Mouse (Mus musculus): ENCODE data around the gene Cnksr1. TPM values are rescaled to one million over a fixed set of nuclear protein-coding genes. Genes with fewer than 3 reads are reported as not detected.

Cnksr1 gene
- total RNA-seq, 1 experiment, result 1.7 TPM

GRCm38 (mm10) chr4:134253722-134254324 is 15.6 kb upstream of the Cnksr1 start, which contains the start of gene Grrp1:
Gene Grrp1, minus strand, starts transcription at chr4:134254106.
- peak within 1 kb of the TSS in 1 of 2 experiments; percentile 57; a peak in 3 of 4 replicates for H3K4me3 ChIP-seq (ENCODE audit: insufficient read depth in 1 of 2, low read depth in 1 of 2, low read length in 2 of 2, poor library complexity in 1 of 2, severe bottlenecking in 1 of 2)
- DNase-seq (ENCODE audit: low read depth, low spot score), result no peak
- H3K36me3 ChIP-seq (ENCODE audit: control insufficient read depth, insufficient read depth, low read length, poor library complexity, severe bottlenecking), result no peaks in the 10 kb centered on the region
- peak within 1 kb of the TSS; percentile 49 for H3K9ac ChIP-seq (ENCODE audit: insufficient read depth, low read depth, low read length, poor library complexity, severe bottlenecking)
- TF ChIP-seq HCFC1 (IDR thresholded peaks at IDR 0.05; ENCODE audit: borderline replicate concordance, insufficient read depth, low read length) (no peak), MAFK (IDR thresholded peaks at IDR 0.05; ENCODE audit: insufficient read depth, low read depth, low read length) (no peak), ZNF384 (IDR thresholded peaks at IDR 0.05; ENCODE audit: low read depth, low read length) (no peak), CHD2 (IDR thresholded peaks at IDR 0.05; ENCODE audit: low read depth, low read length) (no peak)
- peaks cover 12 to 44% of the 10 kb centered on the region in 2 experiments for H3K4me1 ChIP-seq (ENCODE audit: control insufficient read depth in 2 of 2, insufficient read depth in 2 of 2, low read length in 2 of 2, poor library complexity in 1 of 2)
- H3K27ac ChIP-seq (ENCODE audit: insufficient read depth, low read depth, low read length, poor library complexity, severe bottlenecking), result no peak within 1 kb of the TSS
- in situ Hi-C loops (cut with MboI; ENCODE audit: low sequenced_read_pairs in 2 of 2, unreplicated experiment in 2 of 2), result no loop called here
- H3K9me3 ChIP-seq (ENCODE audit: control insufficient read depth, insufficient read depth, low read depth, low read length), result no peaks in the 10 kb centered on the region

- in situ Hi-C loops (cut with MboI; ENCODE audit: low sequenced_read_pairs in 2 of 2, unreplicated experiment in 2 of 2), result no loop called here
- no peak for DNase-seq (ENCODE audit: low read depth, low spot score)
- H3K4me3 ChIP-seq (ENCODE audit: insufficient read depth in 1 of 2, low read depth in 1 of 2, low read length in 2 of 2, poor library complexity in 1 of 2, severe bottlenecking in 1 of 2), result peak overlapping the region in 1 of 2 experiments; percentile 57; a peak in 3 of 4 replicates
- H3K36me3 ChIP-seq (ENCODE audit: control insufficient read depth, insufficient read depth, low read length, poor library complexity, severe bottlenecking), result no peaks in the 10 kb centered on the region
- TF ChIP-seq HCFC1 (IDR thresholded peaks at IDR 0.05; ENCODE audit: borderline replicate concordance, insufficient read depth, low read length) (no peak), CHD2 (IDR thresholded peaks at IDR 0.05; ENCODE audit: low read depth, low read length) (no peak), ZNF384 (IDR thresholded peaks at IDR 0.05; ENCODE audit: low read depth, low read length) (no peak), MAFK (IDR thresholded peaks at IDR 0.05; ENCODE audit: insufficient read depth, low read depth, low read length) (no peak), ZC3H11A (IDR thresholded peaks at IDR 0.05; ENCODE audit: borderline replicate concordance, low read depth, low read length) (no peak)
- H3K9ac ChIP-seq (ENCODE audit: insufficient read depth, low read depth, low read length, poor library complexity, severe bottlenecking), result no peak overlapping the region; the same call in 1 of the 2 replicates
- H3K9me3 ChIP-seq (ENCODE audit: control insufficient read depth, insufficient read depth, low read depth, low read length), result no peaks in the 10 kb centered on the region
- no peak overlapping the region for H3K27ac ChIP-seq (ENCODE audit: insufficient read depth, low read depth, low read length, poor library complexity, severe bottlenecking)
- H3K4me1 ChIP-seq (ENCODE audit: control insufficient read depth in 2 of 2, insufficient read depth in 2 of 2, low read length in 2 of 2, poor library complexity in 1 of 2), result peaks cover 12 to 44% of the 10 kb centered on the region in 2 experiments
Measured at GRCm38 (mm10) chr4:134252911-134253721, 14.9 kb upstream of the Cnksr1 start.

DNA sequence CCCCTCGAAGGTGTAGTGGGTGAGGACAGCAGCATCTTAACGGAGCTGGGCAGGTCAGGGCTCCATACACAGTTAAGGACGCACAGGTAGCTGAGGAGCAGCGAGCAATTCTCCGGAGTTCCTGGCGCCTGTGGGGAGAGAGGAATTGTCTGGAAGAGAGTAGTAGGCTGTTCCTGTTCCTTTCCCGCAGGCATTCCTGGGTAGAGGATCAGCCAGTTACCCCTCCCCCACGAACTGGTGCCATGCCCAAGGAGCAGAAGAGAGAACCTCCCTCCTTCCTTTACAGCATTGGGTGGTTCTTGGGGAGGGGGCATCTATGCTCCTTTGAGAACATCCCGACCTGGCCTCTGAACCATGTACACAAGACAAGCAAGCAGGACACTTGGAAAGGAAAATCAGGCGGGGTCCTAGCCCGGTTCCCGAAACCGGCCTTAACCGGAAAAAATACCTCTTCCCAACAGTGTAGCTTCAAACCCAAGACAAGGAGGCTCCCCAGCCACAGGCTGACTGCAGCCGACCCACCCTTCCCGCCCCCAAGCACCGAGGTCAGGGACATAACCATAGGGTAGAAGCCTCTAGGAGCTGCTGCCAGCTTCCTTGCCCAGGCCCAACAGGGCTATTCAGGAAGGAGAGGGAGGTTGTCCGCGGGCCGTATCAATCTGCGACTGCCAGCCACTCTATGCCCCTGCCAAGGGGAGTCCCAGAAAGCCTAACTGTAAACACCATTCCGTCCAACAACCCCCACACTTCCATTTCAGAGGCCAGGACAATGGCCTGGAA is 14.1 kb upstream of the Cnksr1 start:
- peak overlapping the region; percentile 75 for H3K9ac ChIP-seq (ENCODE audit: insufficient read depth, low read depth, low read length, poor library complexity, severe bottlenecking)
- peak; percentile 70 for DNase-seq (ENCODE audit: low read depth, low spot score)
- in situ Hi-C loops (cut with MboI; ENCODE audit: low sequenced_read_pairs in 2 of 2, unreplicated experiment in 2 of 2), result no loop called here
- H3K4me1 ChIP-seq (ENCODE audit: control insufficient read depth in 2 of 2, insufficient read depth in 2 of 2, low read length in 2 of 2, poor library complexity in 1 of 2), result peaks cover 12 to 38% of the 10 kb centered on the region in 2 experiments
- H3K27ac ChIP-seq (ENCODE audit: insufficient read depth, low read depth, low read length, poor library complexity, severe bottlenecking), result no peak overlapping the region
- peak overlapping the region; percentile 56 to 71 for H3K4me3 ChIP-seq (ENCODE audit: insufficient read depth in 1 of 2, low read depth in 1 of 2, low read length in 2 of 2, poor library complexity in 1 of 2, severe bottlenecking in 1 of 2)
- H3K9me3 ChIP-seq (ENCODE audit: control insufficient read depth, insufficient read depth, low read depth, low read length), result no peaks in the 10 kb centered on the region
- no peak for TF ChIP-seq ZC3H11A (IDR thresholded peaks at IDR 0.05; ENCODE audit: borderline replicate concordance, low read depth, low read length)
- no peak for TF ChIP-seq ZNF384 (IDR thresholded peaks at IDR 0.05; ENCODE audit: low read depth, low read length)
- TF ChIP-seq MAFK (IDR thresholded peaks at IDR 0.05; ENCODE audit: insufficient read depth, low read depth, low read length), result no peak
- no peak for TF ChIP-seq HCFC1 (IDR thresholded peaks at IDR 0.05; ENCODE audit: borderline replicate concordance, insufficient read depth, low read length)
- no peak for TF ChIP-seq CHD2 (IDR thresholded peaks at IDR 0.05; ENCODE audit: low read depth, low read length)
- H3K36me3 ChIP-seq (ENCODE audit: control insufficient read depth, insufficient read depth, low read length, poor library complexity, severe bottlenecking), result no peaks in the 10 kb centered on the region

Measured in ES-E14 (cell line).